Mouse (Mus musculus) thymus, postnatal 25 days (tissue): ENCODE results near the gene Padi2.

Experiments
- DNase-seq: peaks from one replicate; pipeline ENCODE4 v3.0.0; 2022

Gene Padi2

GRCm38 (mm10) chr4:140989447-140989846 lies 83.3 kb downstream of the Padi2 start:
- DNase-seq = no peak

DNA sequence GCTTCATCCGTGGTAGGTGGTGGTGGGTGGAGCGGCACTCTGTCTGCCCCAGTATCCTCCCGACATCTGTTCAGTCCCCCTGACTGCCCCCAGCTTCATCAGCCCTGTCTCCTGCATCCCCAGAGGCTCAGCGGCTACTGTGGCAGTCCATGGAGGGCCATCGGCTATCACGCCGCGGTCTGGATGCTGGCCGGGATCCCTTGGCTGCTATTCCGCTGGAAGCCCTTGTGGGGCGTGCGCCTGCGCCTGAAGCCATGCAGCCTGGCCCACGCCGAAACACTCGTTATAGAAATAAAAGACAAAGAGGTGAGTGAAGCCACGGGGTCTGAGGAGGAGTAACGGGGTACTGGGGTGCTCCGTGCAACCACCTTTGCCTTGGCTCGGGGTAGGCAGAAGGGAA lies 86.1 kb downstream of the Padi2 start:
- no peak for DNase-seq

GRCm38 (mm10) chr4:140993846-140994245 lies 87.7 kb downstream of the Padi2 start:
- DNase-seq = no peak

DNA sequence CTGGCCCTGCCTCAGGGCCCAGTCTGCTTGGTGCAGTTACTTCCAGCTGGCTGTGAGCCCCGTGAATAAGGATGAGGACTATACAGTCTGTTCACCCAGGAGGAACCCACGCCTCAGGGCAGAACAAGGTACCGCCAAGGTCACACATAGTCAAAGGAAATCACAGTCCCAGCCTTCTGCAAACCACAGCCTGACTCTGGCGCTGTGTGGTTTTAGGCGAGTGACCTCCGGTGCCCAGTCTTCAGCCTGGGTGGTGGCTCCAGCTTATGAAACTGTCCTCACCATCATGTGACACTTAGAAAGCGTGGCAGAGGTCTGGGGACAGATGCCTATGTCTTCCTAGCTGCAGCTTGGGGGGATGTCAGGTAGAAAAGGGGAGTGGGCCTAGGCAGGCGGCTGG lies 89.7 kb downstream of the Padi2 start:
- no peak for DNase-seq

DNA sequence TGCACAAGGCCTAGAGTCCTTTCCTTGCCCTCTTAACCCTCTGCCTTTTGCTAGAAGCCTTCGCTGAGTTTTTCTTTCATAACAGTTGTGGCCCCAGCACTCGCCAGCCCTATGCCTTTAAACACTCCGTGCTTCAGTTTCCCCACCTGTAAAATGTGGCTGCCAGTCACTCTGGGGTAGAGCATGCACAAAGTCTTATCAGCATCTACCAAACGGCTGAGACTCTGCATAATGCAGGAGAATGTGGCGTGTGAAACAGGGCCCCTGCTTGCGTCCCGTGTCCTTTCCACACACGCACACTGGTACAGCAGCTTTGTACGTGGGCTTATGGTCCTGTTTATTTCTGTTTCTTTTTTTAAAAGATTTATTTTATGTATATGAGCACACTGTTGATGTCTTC lies 90.7 kb downstream of the Padi2 start:
- DNase-seq = no peak
